In the genomic region with DNA sequence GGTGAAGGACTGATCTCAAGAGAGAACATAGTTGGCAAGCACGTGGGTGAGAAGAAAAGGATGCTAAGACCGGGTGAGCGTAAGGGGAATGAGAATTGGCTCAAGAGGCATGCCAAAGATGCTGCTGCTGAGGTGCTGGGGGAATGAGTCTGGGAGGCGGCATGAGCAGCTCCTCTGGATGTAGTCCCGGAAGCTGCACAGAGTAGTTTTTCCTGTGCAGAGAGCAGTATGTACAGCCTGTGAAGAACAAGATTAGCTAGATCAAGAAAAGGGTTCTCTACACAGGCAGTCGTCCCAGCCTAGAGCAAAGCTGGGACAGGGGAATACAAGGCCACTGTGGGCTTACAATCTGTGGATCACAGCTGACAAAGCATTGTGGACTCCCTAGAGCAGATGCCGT, we compare ENCODE assay signal across 28 mouse cellular contexts.
A peak's percentile ranks its signal among the peaks of the same experiment; 100 is the strongest.
DNase-seq lines count a peak whose midpoint lies in the region; ATAC-seq and TF ChIP-seq lines count a peak whose summit lies in the region.
"Had no signal": no experiment of that assay in that cellular context is flagged by ENCODE, and none has a peak within 500 bp of the region (broad histone marks: within the 10 kb centered on the region; RNA-seq: fewer than 3 reads in every experiment).

No protein-coding gene starts in this region.

- no peaks in the 10 kb centered on the region for H3K9me3 ChIP-seq in midbrain, embryonic 15.5 days
- H3K9me3 ChIP-seq: embryonic facial prominence, embryonic 10.5 days; embryonic facial prominence, embryonic 13.5 days; forebrain, embryonic 12.5 days; forebrain, embryonic 15.5 days; G1E; hindbrain, embryonic 12.5 days; hindbrain, embryonic 15.5 days had no signal

- peak; percentile 97 for ATAC-seq in frontal cortex, adult (ENCODE audit: low TSS enrichment)
- ATAC-seq in midbrain, embryonic 15.5 days (replicated peaks), result no peak
- ATAC-seq: forebrain, embryonic 15.5 days; Patski had no signal

- WGBS in midbrain, embryonic 15.5 days, result 73% methylated on average over 7 of the region's 7 CpGs

- intact Hi-C loops in left cerebral cortex, adult 2 months (cut with DNase I), result no loop called here

- H3K4me1 ChIP-seq in midbrain, embryonic 15.5 days, result no peaks in the 10 kb centered on the region
- H3K4me1 ChIP-seq: embryonic facial prominence, embryonic 10.5 days; embryonic facial prominence, embryonic 13.5 days; forebrain, embryonic 12.5 days; forebrain, embryonic 15.5 days; hindbrain, embryonic 12.5 days; hindbrain, embryonic 15.5 days had no signal

- no peaks in the 10 kb centered on the region for H3K36me3 ChIP-seq in midbrain, embryonic 15.5 days (replicated peaks)
- H3K36me3 ChIP-seq: embryonic facial prominence, embryonic 10.5 days; embryonic facial prominence, embryonic 13.5 days; forebrain, embryonic 12.5 days; forebrain, embryonic 15.5 days; G1E; hindbrain, embryonic 12.5 days; hindbrain, embryonic 15.5 days had no signal

- H3K9ac ChIP-seq in midbrain, embryonic 15.5 days, result no peak overlapping the region
- H3K9ac ChIP-seq: embryonic facial prominence, embryonic 13.5 days; forebrain, embryonic 12.5 days; forebrain, embryonic 15.5 days; hindbrain, embryonic 12.5 days; hindbrain, embryonic 15.5 days had no signal

- H3K4me3 ChIP-seq in left cerebral cortex, adult 2 months, result no peak overlapping the region
- no peak overlapping the region for H3K4me3 ChIP-seq in midbrain, embryonic 15.5 days
- H3K4me3 ChIP-seq: embryonic facial prominence, embryonic 10.5 days; embryonic facial prominence, embryonic 13.5 days; erythroblast, embryonic 14.5 days; forebrain, embryonic 12.5 days; forebrain, embryonic 15.5 days; gastrocnemius, adult 2 months; hindbrain, embryonic 12.5 days; hindbrain, embryonic 15.5 days had no signal

- TF ChIP-seq CTCF in left cerebral cortex, adult 2 months (IDR thresholded peaks at IDR 0.05), result no peak

- no peaks in the 10 kb centered on the region for H3K27me3 ChIP-seq in midbrain, embryonic 15.5 days (replicated peaks)
- H3K27me3 ChIP-seq: CH12.LX; embryonic facial prominence, embryonic 13.5 days; forebrain, embryonic 12.5 days; forebrain, embryonic 15.5 days; hindbrain, embryonic 12.5 days; hindbrain, embryonic 15.5 days; Patski had no signal

- no peak overlapping the region for H3K4me2 ChIP-seq in midbrain, embryonic 15.5 days
- H3K4me2 ChIP-seq: embryonic facial prominence, embryonic 13.5 days; forebrain, embryonic 12.5 days; forebrain, embryonic 15.5 days; heart, embryonic 11.5 days; hindbrain, embryonic 12.5 days; hindbrain, embryonic 15.5 days had no signal

- DNase-seq in frontal cortex, postnatal 25 days (ENCODE audit: low spot score in 2 of 2), result no peak
- peak in 1 of 2 experiments; percentile 25 for DNase-seq in left cerebral cortex, adult 2 months (ENCODE audit: extremely low spot score in 1 of 2, low spot score in 2 of 2)
- DNase-seq in left cerebral cortex, adult 11 months (ENCODE audit: low spot score), result no peak
- DNase-seq in right cerebral cortex, postnatal 10 days (ENCODE audit: low spot score in 2 of 2), result peak; percentile 43 to 70
- DNase-seq in right cerebral cortex, postnatal 4 days, result no peak
- DNase-seq: adrenal gland, postnatal 10 days; adrenal gland, postnatal 36 days; cerebellum, adult 11-12 months; cerebellum, adult 8-10 months; cerebellum, postnatal 10 days; cerebellum, postnatal 36 days; embryo, embryonic 11 days; gastrocnemius, adult 2 months; gastrocnemius, postnatal 14 days; heart, adult 11 months had no signal

- H3K27ac ChIP-seq in left cerebral cortex, adult 2 months, result peak overlapping the region; percentile 36
- H3K27ac ChIP-seq in midbrain, embryonic 15.5 days, result no peak overlapping the region
- H3K27ac ChIP-seq: embryonic facial prominence, embryonic 10.5 days; embryonic facial prominence, embryonic 13.5 days; forebrain, embryonic 12.5 days; forebrain, embryonic 15.5 days; gastrocnemius, adult 2 months; hindbrain, embryonic 12.5 days; hindbrain, embryonic 15.5 days had no signal

Comparison
In these comparisons a context has a peak if more than half of its experiments do, and no peak if none do; other contexts are left out.
1. DNase-seq: peak in right cerebral cortex, postnatal 10 days (2 of 2); none in frontal cortex, postnatal 25 days (0 of 2), left cerebral cortex, adult 11 months (single experiment) and right cerebral cortex, postnatal 4 days (single experiment).